Mouse (Mus musculus): Measurements from ENCODE around the gene Prom1.

- no peak for TF ChIP-seq CTCF (IDR thresholded peaks at IDR 0.05; ENCODE audit: low read depth)
- no peak for TF ChIP-seq EP300 (IDR thresholded peaks at IDR 0.05; ENCODE audit: low read depth)
Measured at GRCm38 (mm10) chr5:44080276-44081054, 21.4 kb downstream of the Prom1 start.
